Comparison of ENCODE assay signal across 24 mouse cellular contexts in the genomic region with DNA sequence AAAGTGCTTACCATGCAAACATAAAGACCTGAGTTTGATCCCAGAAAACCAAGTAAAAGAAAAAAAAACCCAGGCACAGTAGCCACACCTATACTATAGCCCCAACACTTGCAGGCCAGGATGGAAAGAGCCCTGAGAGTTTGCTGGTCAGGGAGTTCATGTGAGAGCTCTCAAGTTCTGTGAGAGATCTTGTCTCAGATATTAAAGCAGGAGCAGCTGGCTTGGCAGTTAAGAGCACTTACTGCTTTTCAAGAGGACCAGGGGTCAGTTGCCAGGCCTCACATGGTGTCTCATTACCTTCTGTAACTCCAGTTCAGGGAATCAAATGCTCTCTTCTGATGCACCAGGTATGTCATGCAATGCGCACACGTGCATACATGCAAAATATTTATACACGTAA. TPM values are rescaled to one million over a fixed set of nuclear protein-coding genes. Genes with fewer than 3 reads are reported as not detected.
DNase-seq lines count a peak whose midpoint lies in the region; TF ChIP-seq lines count a peak whose summit lies in the region.
"Had no signal": no experiment of that assay in that cellular context is flagged by ENCODE, and none has a peak within 500 bp of the region (broad histone marks: within the 10 kb centered on the region; RNA-seq: fewer than 3 reads in every experiment).

No protein-coding gene starts in this region.

- TF ChIP-seq CTCF in spleen, adult 2 months (IDR thresholded peaks at IDR 0.05; ENCODE audit: extremely low read depth, insufficient read depth, insufficient read length, insufficient replicate concordance) = no peak
- no peak for TF ChIP-seq CTCF in lung, adult 2 months (IDR thresholded peaks at IDR 0.05; ENCODE audit: insufficient read depth, low read length)

- 94% methylated on average over 3 of the region's 3 CpGs for WGBS in heart, embryonic 10.5 days
- WGBS in spleen, adult 2 months = 66% methylated on average over 3 of the region's 3 CpGs
- WGBS in lung, adult 2 months = 75% methylated on average over 3 of the region's 3 CpGs

- TF ChIP-seq POLR2A in spleen, adult 2 months (IDR thresholded peaks at IDR 0.05; ENCODE audit: low read depth, low read length) = no peak
- TF ChIP-seq POLR2A in lung, adult 2 months (IDR thresholded peaks at IDR 0.05; ENCODE audit: borderline replicate concordance, extremely low read depth, low read depth, low read length) = no peak

- intact Hi-C loops in heart, postnatal 36 days (cut with DNase I) = loop anchor here (5.0 kb wide), 1 partner anchor 182 kb away; the partner anchor contains the start of gene Ephb4

- H3K27me3 ChIP-seq in heart, embryonic 10.5 days (ENCODE audit: insufficient read depth, poor library complexity, severe bottlenecking) = peaks cover 4% of the 10 kb centered on the region; the same call in 1 of the 2 replicates
- no peaks in the 10 kb centered on the region for H3K27me3 ChIP-seq in spleen, adult 2 months (ENCODE audit: control insufficient read depth, insufficient read depth, low read length)
- H3K27me3 ChIP-seq: embryonic facial prominence, embryonic 15.5 days; kidney, embryonic 15.5 days; lung, embryonic 15.5 days; Patski had no signal

- peaks cover 5% of the 10 kb centered on the region for H3K36me3 ChIP-seq in heart, embryonic 10.5 days
- H3K36me3 ChIP-seq in spleen, adult 2 months (ENCODE audit: control insufficient read depth, insufficient read depth, low read length) = peaks cover 3% of the 10 kb centered on the region

- DNase-seq in heart, embryonic 10.5 days (ENCODE audit: low spot score) = peak; percentile 60
- DNase-seq in heart, postnatal 36 days = no peak
- no peak for DNase-seq in spleen, adult 2 months (ENCODE audit: low read depth in 1 of 2, low spot score in 2 of 2)
- DNase-seq in spleen, postnatal 36 days (ENCODE audit: low spot score in 2 of 2) = no peak
- peak; percentile 23 for DNase-seq in lung, adult 2 months
- no peak for DNase-seq in embryo, embryonic 10.5 days (ENCODE audit: low spot score)
- DNase-seq in right cerebral cortex, adult 18-20 months = no peak
- DNase-seq: adrenal gland, adult 8-10 months; cerebellum, adult 9-10 months; embryo, embryonic 11 days; heart, postnatal 14 days; thymus, postnatal 4 days had no signal

- H3K4me3 ChIP-seq in heart, embryonic 10.5 days = no peak overlapping the region
- no peak overlapping the region for H3K4me3 ChIP-seq in spleen, adult 2 months (ENCODE audit: extremely low read depth, insufficient read depth, insufficient read length)
- no peak overlapping the region for H3K4me3 ChIP-seq in lung, adult 2 months (replicated peaks; ENCODE audit: extremely low read depth, low read depth, low read length)
- H3K4me3 ChIP-seq: embryonic facial prominence, embryonic 15.5 days; heart, embryonic 12.5 days; kidney, embryonic 15.5 days; limb, embryonic 15.5 days; lung, embryonic 15.5 days had no signal

- H3K9me3 ChIP-seq in heart, embryonic 10.5 days = no peaks in the 10 kb centered on the region
- H3K9me3 ChIP-seq: embryonic facial prominence, embryonic 15.5 days; heart, embryonic 12.5 days; kidney, embryonic 15.5 days; limb, embryonic 15.5 days; lung, embryonic 15.5 days had no signal

- H3K27ac ChIP-seq in heart, embryonic 10.5 days = no peak overlapping the region
- H3K27ac ChIP-seq in spleen, adult 2 months (ENCODE audit: insufficient read depth, low read length) = peak overlapping the region; percentile 27; the same call in 1 of the 2 replicates
- H3K27ac ChIP-seq: embryonic facial prominence, embryonic 15.5 days; kidney, embryonic 15.5 days; lung, embryonic 15.5 days had no signal

- peaks cover 26% of the 10 kb centered on the region for H3K4me1 ChIP-seq in heart, embryonic 10.5 days
- H3K4me1 ChIP-seq in spleen, adult 2 months (ENCODE audit: control insufficient read depth, insufficient read depth, insufficient read length) = peaks cover 7% of the 10 kb centered on the region; the same call in 1 of the 2 replicates
- peaks cover 7% of the 10 kb centered on the region; the same call in 1 of the 2 replicates for H3K4me1 ChIP-seq in lung, adult 2 months (ENCODE audit: control insufficient read depth, insufficient read depth, low read length)

RNA-seq across cellular contexts. Expression of gene Gnb2, which starts 1.5 kb away (rescaled TPM):
- 287 and 294 TPM in 2 replicates for polyA plus RNA-seq in heart, embryonic 10.5 days (2016; fragmentation: Nextera tagmentation; extraction: Ambion mirVana)
- 100 to 1,000 TPM; 245 to 248 TPM for total RNA-seq in heart, postnatal 36 days (2021)
- polyA plus RNA-seq in spleen, adult 2 months (2012; rRNA removed) = 762 and 932 TPM in 2 replicates
- 1,063 and 1,258 TPM in 2 replicates for polyA plus RNA-seq in lung, adult 2 months (2012; rRNA removed)

RNA-seq across cellular contexts. Expression of gene Epo, which starts 1.7 kb away (rescaled TPM):
- polyA plus RNA-seq in heart, embryonic 10.5 days (2016; fragmentation: Nextera tagmentation; extraction: Ambion mirVana) = 0.28 and 2.3 TPM in 2 replicates
- total RNA-seq in heart, postnatal 36 days (2021) = not detected
- polyA plus RNA-seq in spleen, adult 2 months (2012; rRNA removed) = not detected in 2 replicates
- polyA plus RNA-seq in lung, adult 2 months (2012; rRNA removed) = not detected in 2 replicates
- total RNA-seq: adrenal gland, adult 8-10 months; gastrocnemius, adult 18-20 months; granulocyte monocyte progenitor cell, adult 5-6 weeks; heart, postnatal 14 days; layer of hippocampus, postnatal 36 days; left cerebral cortex, postnatal 36 days; monocyte, adult 5-6 weeks had no signal
- polyA plus RNA-seq: embryonic facial prominence, embryonic 15.5 days; heart, embryonic 12.5 days; hindbrain, embryonic 14.5 days; limb, embryonic 15.5 days; Patski had no signal

RNA-seq across cellular contexts. Expression of gene Gigyf1, which starts 16.4 kb away (rescaled TPM):
- polyA plus RNA-seq in heart, embryonic 10.5 days (2016; fragmentation: Nextera tagmentation; extraction: Ambion mirVana) = 8.0 and 10.8 TPM in 2 replicates
- total RNA-seq in heart, postnatal 36 days (2021) = 10 to 100 TPM; 29.5 to 35.4 TPM
- 40.3 and 49.8 TPM in 2 replicates for polyA plus RNA-seq in spleen, adult 2 months (2012; rRNA removed)
- 37.0 and 45.3 TPM in 2 replicates for polyA plus RNA-seq in lung, adult 2 months (2012; rRNA removed)

RNA-seq across cellular contexts. Expression of gene Actl6b, which starts 18.6 kb away (rescaled TPM):
- polyA plus RNA-seq in heart, embryonic 10.5 days (2016; fragmentation: Nextera tagmentation; extraction: Ambion mirVana) = 0.07 TPM in 1 of 2 replicates, not detected in the other
- not detected for total RNA-seq in heart, postnatal 36 days (2021)
- polyA plus RNA-seq in spleen, adult 2 months (2012; rRNA removed) = not detected in 2 replicates
- 0.07 TPM in 1 of 2 replicates, not detected in the other for polyA plus RNA-seq in lung, adult 2 months (2012; rRNA removed)
- total RNA-seq: gastrocnemius, adult 18-20 months; granulocyte monocyte progenitor cell, adult 5-6 weeks; heart, postnatal 14 days; monocyte, adult 5-6 weeks had no signal
- polyA plus RNA-seq: Patski had no signal

RNA-seq across cellular contexts. Expression of gene Pop7, which starts 32.4 kb away (rescaled TPM):
- 50.6 and 56.6 TPM in 2 replicates for polyA plus RNA-seq in heart, embryonic 10.5 days (2016; fragmentation: Nextera tagmentation; extraction: Ambion mirVana)
- total RNA-seq in heart, postnatal 36 days (2021) = 10 to 100 TPM; 13.1 to 14.1 TPM
- polyA plus RNA-seq in spleen, adult 2 months (2012; rRNA removed) = 26.6 and 40.1 TPM in 2 replicates
- polyA plus RNA-seq in lung, adult 2 months (2012; rRNA removed) = 28.4 and 32.4 TPM in 2 replicates

Comparison
In these comparisons a context has a peak if more than half of its experiments do, and no peak if none do; other contexts are left out.
1. DNase-seq: peak in heart, embryonic 10.5 days (single experiment) and lung, adult 2 months (single experiment); none in heart, postnatal 36 days (0 of 2), spleen, adult 2 months (0 of 2), spleen, postnatal 36 days (0 of 2), embryo, embryonic 10.5 days (single experiment) and right cerebral cortex, adult 18-20 months (single experiment).